Mouse (Mus musculus) small intestine, adult 2 months (tissue): ENCODE data around the gene Myh14.

Experiments used
- CTCF ChIP-seq: fragments of 200-500 bp; IDR thresholded peaks from 2 replicates; pipeline ENCODE4 v1.5.1; 2012; ENCODE audit warnings: low read depth, mild to moderate bottlenecking, control low read depth, inconsistent platforms, low read length, moderate library complexity, mixed read lengths; ENCODE audit not compliant: insufficient replicate concordance, insufficient read length; ENCODE audit errors: extremely low read depth
- POLR2A ChIP-seq: fragments of 200-500 bp; IDR thresholded peaks from 2 replicates; pipeline ENCODE4 v1.6.1; 2012; ENCODE audit warnings: low read depth, mild to moderate bottlenecking, control low read depth, inconsistent platforms, low read length, moderate library complexity

- TF ChIP-seq CTCF = no peak
- TF ChIP-seq POLR2A = no peak
These were observed 4.5 kb upstream of the Myh14 start for GRCm38 (mm10) chr7:44675171-44675570.
